Mouse (Mus musculus) megakaryocyte, embryonic 14.5 days (primary cell): ENCODE results near the gene Tcirg1.

Experiments
- FLI1 ChIP-seq: IDR thresholded peaks from 2 replicates; pipeline ENCODE4 v1.6.1; 2012; ENCODE audit warnings: low read length, inconsistent platforms, mixed read lengths
- GATA1 ChIP-seq: IDR thresholded peaks from 3 replicates; pipeline ENCODE4 v1.6.1; 2012; ENCODE audit warnings: mixed read lengths, low read length, inconsistent platforms, borderline replicate concordance

DNA sequence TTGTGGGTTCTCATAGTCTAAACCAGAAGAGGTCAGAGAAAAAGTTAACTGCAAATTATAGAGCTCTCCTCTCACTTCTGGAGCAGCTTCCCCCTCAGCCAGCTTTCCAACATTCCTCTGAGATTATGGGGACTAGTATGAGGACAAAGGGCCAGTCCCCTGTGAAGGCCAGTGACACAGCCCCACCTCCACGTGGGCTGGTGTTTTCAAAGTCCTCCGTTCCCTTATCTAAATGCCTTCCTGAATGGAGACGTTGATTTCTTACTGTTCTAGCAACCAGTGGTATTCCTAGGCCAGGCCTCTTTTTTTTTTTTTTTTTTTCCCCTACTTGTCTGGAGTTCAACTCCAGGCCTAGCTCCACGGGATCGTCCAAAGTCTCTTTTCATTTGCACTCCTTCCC, 56.9 kb downstream of the Tcirg1 start:
- no peak for TF ChIP-seq GATA1
- TF ChIP-seq FLI1: no peak
